ENCODE assay signal across 31 mouse cellular contexts in genomic region chr5:25183595-25183994, GRCm38 (mm10). TPM values are rescaled to one million over a fixed set of nuclear protein-coding genes. Genes with fewer than 3 reads are reported as not detected.
"Had no signal": no experiment of that assay in that cellular context is flagged by ENCODE, and none has a peak within 500 bp of the region (broad histone marks: within the 10 kb centered on the region; RNA-seq: fewer than 3 reads in every experiment).

No protein-coding gene starts in this region.

- H3K36me3 ChIP-seq: heart, embryonic 13.5 days; heart, embryonic 15.5 days; hindbrain, embryonic 13.5 days; hindbrain, embryonic 15.5 days; kidney, embryonic 15.5 days; limb, embryonic 12.5 days; limb, embryonic 15.5 days; liver, embryonic 12.5 days had no signal

- ATAC-seq: hindbrain, postnatal 0 days; intestine, embryonic 16.5 days; liver, embryonic 12.5 days had no signal

- DNase-seq: gastrocnemius, postnatal 36 days; heart, adult 18-20 months; heart, postnatal 14 days; heart, postnatal 36 days; kidney, adult 11 months; kidney, adult 2 months; kidney, adult 9 months; kidney, postnatal 14 days; kidney, postnatal 36 days; layer of hippocampus, adult 9-11 months; layer of hippocampus, postnatal 36 days; left cerebral cortex, postnatal 4 days had no signal

- H3K27me3 ChIP-seq: heart, embryonic 13.5 days; heart, embryonic 15.5 days; hindbrain, embryonic 13.5 days; hindbrain, embryonic 15.5 days; kidney, embryonic 15.5 days; limb, embryonic 12.5 days; limb, embryonic 15.5 days; liver, embryonic 12.5 days had no signal

- H3K27ac ChIP-seq: heart, embryonic 13.5 days; heart, embryonic 15.5 days; hindbrain, embryonic 13.5 days; hindbrain, embryonic 15.5 days; hindbrain, postnatal 0 days; kidney, embryonic 15.5 days; kidney, postnatal 0 days; limb, embryonic 12.5 days; limb, embryonic 15.5 days; liver, embryonic 12.5 days; liver, embryonic 14.5 days had no signal

- H3K4me1 ChIP-seq: heart, embryonic 15.5 days; hindbrain, embryonic 13.5 days; hindbrain, embryonic 15.5 days; limb, embryonic 15.5 days; liver, embryonic 12.5 days had no signal

- H3K4me3 ChIP-seq: heart, embryonic 13.5 days; heart, embryonic 15.5 days; hindbrain, embryonic 13.5 days; hindbrain, embryonic 15.5 days; kidney, embryonic 15.5 days; limb, embryonic 12.5 days; limb, embryonic 15.5 days; liver, embryonic 12.5 days had no signal

RNA-seq across cellular contexts. Expression of gene Galntl5, which starts 2.3 kb away (rescaled TPM):
- polyA plus RNA-seq: heart, embryonic 11.5 days; heart, embryonic 13.5 days; heart, embryonic 15.5 days; heart, postnatal 0 days; hindbrain, embryonic 11.5 days; hindbrain, embryonic 13.5 days; hindbrain, embryonic 15.5 days; hindbrain, postnatal 0 days; intestine, embryonic 14.5 days; intestine, embryonic 16.5 days; kidney, embryonic 15.5 days; kidney, postnatal 0 days; large intestine, adult 2 months; limb, embryonic 12.5 days; limb, embryonic 15.5 days; liver, adult 2 months; liver, embryonic 12.5 days; liver, embryonic 14.5 days had no signal

RNA-seq across cellular contexts. Expression of gene E130116L18Rik, which starts 39.4 kb away (rescaled TPM):
- polyA plus RNA-seq: gonadal fat pad, adult 2 months; heart, embryonic 11.5 days; heart, embryonic 13.5 days; heart, embryonic 15.5 days; heart, postnatal 0 days; hindbrain, embryonic 11.5 days; hindbrain, embryonic 13.5 days; hindbrain, embryonic 15.5 days; intestine, embryonic 14.5 days; intestine, embryonic 16.5 days; kidney, adult 2 months; large intestine, adult 2 months; limb, embryonic 12.5 days; limb, embryonic 15.5 days; liver, adult 2 months; liver, embryonic 14.5 days had no signal
